Mouse (Mus musculus): ENCODE data around the gene Sfta2. TPM values are rescaled to one million over a fixed set of nuclear protein-coding genes. Genes with fewer than 3 reads are reported as not detected.
A peak's percentile ranks its signal among the peaks of the same experiment; 100 is the strongest.

Sfta2 gene
- polyA plus RNA-seq, 1 experiment from 2014 or later: 3.6 TPM

DNA sequence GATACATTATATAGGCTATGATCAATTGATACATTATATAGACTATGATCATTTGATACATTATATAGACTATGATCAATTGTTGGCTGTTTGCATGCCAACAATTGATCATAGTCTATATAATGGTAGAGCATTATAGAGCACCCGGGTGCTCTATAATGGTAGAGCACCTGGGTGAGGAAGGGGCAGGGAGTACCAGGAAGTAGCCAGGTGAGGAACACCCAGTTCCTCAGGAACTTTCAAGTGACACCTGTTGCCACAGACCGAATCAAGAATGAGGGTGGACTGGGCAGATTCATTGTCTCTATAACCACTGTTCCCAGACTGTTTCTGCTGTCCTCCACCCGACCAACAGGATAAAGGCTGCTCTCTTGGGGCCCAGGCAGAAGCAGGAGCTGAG, 34.2 kb upstream of the Sfta2 start, which contains the start of gene 2300002M23Rik:
Gene 2300002M23Rik (plus strand): TSS at position 301 of the 400 bp plus-strand sequence.
- Histone ChIP-seq H3K4me2 (ENCODE audit: low read length) (no peak within 1 kb of the TSS), H3K9me3 (ENCODE audit: control insufficient read depth, low read length) (no peaks in the 10 kb centered on the region), H3K9ac (ENCODE audit: low read length) (no peak within 1 kb of the TSS), H3K4me3 (ENCODE audit: low read depth, low read length) (no peak within 1 kb of the TSS), H3K27ac (ENCODE audit: low read depth) (no peak within 1 kb of the TSS), H3K36me3 (ENCODE audit: control insufficient read depth, insufficient read depth, low read length) (no peaks in the 10 kb centered on the region), H3K27me3 (replicated peaks; ENCODE audit: control insufficient read depth, insufficient read depth, low read length) (peaks cover 21% of the 10 kb centered on the region), H3K4me1 (replicated peaks; ENCODE audit: control insufficient read depth, insufficient read depth, low read length) (no peaks in the 10 kb centered on the region)
- ATAC-seq (replicated peaks; ENCODE audit: low FRiP score, low TSS enrichment, low read depth) (no peak), DNase-seq (ENCODE audit: low spot score) (no peak)
- 62% methylated on average over 3 of the region's 3 CpGs for WGBS

GRCm38 (mm10) chr17:35567767-35568166, 33.6 kb upstream of the Sfta2 start:
- 30% methylated on average over 9 of the region's 9 CpGs for WGBS
- no peak for DNase-seq (ENCODE audit: low spot score)
- H3K9me3 ChIP-seq (ENCODE audit: control insufficient read depth, low read length): no peaks in the 10 kb centered on the region
- ATAC-seq (replicated peaks; ENCODE audit: low FRiP score, low TSS enrichment, low read depth): no peak
- H3K27me3 ChIP-seq (replicated peaks; ENCODE audit: control insufficient read depth, insufficient read depth, low read length): peaks cover 21% of the 10 kb centered on the region
- H3K4me3 ChIP-seq (ENCODE audit: low read depth, low read length): no peak overlapping the region
- H3K27ac ChIP-seq (ENCODE audit: low read depth): no peak overlapping the region
- no peaks in the 10 kb centered on the region for H3K36me3 ChIP-seq (ENCODE audit: control insufficient read depth, insufficient read depth, low read length)
- no peak overlapping the region for H3K9ac ChIP-seq (ENCODE audit: low read length)
- H3K4me1 ChIP-seq (replicated peaks; ENCODE audit: control insufficient read depth, insufficient read depth, low read length): no peaks in the 10 kb centered on the region
- no peak overlapping the region for H3K4me2 ChIP-seq (ENCODE audit: low read length)

DNA sequence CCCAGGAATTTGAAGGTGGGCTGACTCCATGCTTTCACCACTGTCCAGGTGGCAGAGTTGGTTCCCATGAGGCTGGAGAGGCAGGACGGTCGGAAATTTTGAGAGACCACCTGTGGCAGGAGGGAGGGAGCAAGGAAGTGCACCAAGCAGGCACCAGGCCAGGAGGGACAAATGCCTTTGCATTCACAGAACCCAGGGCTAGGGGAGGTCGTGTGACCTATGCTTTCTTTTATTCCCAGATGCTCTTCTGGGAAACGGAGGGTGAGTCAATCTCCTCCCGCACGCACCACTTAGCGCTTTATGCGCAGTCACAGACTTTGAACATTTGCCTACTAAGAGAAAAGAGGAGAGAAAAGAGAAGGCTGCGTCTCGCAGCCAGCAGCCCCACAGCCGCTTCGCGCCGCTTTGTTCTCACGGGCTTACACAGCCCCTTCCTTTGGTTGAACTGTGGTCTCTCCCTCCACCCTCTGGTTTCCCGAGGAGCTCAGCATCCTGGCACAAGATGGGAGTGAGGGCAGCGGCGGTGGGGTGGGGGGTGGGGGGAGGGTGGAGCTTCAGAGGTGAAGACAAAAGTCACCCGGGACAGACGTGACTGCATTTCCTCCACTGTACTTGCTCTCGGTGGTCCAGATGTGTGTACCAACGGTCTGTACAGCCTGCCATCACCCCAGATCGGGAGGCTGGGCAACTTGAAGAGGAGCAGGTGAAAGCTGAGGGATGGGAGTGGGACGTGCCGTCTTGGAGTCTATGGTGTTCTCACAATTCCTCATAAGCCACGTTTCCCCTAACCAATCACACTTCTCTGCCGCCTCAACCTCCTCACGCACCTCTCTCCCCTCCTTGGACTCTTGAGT, 32.0 kb upstream of the Sfta2 start:
- H3K36me3 ChIP-seq (ENCODE audit: control insufficient read depth, insufficient read depth, low read length): no peaks in the 10 kb centered on the region
- peak overlapping the region; percentile 47 for H3K4me2 ChIP-seq (ENCODE audit: low read length)
- H3K4me3 ChIP-seq (ENCODE audit: low read depth, low read length): peak overlapping the region; percentile 22
- no peaks in the 10 kb centered on the region for H3K4me1 ChIP-seq (replicated peaks; ENCODE audit: control insufficient read depth, insufficient read depth, low read length)
- ATAC-seq (replicated peaks; ENCODE audit: low FRiP score, low TSS enrichment, low read depth) (no peak), DNase-seq (ENCODE audit: low spot score) (no peak)
- H3K27ac ChIP-seq (ENCODE audit: low read depth): no peak overlapping the region
- H3K27me3 ChIP-seq (replicated peaks; ENCODE audit: control insufficient read depth, insufficient read depth, low read length): peaks cover 21% of the 10 kb centered on the region
- peak overlapping the region; percentile 32; the same call in 1 of the 2 replicates for H3K9ac ChIP-seq (ENCODE audit: low read length)
- 7% methylated on average over 28 of the region's 28 CpGs for WGBS
- H3K9me3 ChIP-seq (ENCODE audit: control insufficient read depth, low read length): no peaks in the 10 kb centered on the region

DNA sequence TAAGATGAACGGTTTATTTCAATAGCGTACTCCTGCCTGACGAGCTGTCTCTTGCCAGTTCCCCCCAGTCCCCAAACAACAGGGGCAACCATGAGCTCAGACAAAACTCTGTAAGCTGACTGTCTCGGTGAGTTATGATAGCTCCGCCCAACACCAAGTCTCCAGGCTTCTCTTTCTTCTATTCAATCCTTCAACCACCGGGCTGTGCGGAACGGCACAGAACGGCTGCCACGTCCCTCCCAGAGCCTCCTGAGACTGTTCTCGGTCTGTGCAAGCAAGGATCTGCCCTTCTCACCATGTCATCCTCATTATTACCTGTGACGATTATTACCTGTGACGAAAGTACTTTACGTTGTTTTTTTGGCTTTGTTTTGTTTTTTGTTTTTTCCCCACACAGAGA, 30.5 kb upstream of the Sfta2 start:
- ATAC-seq (replicated peaks; ENCODE audit: low FRiP score, low TSS enrichment, low read depth): no peak
- 76% methylated on average over 14 of the region's 14 CpGs for WGBS
- peaks cover 21% of the 10 kb centered on the region for H3K27me3 ChIP-seq (replicated peaks; ENCODE audit: control insufficient read depth, insufficient read depth, low read length)
- no peak overlapping the region for H3K27ac ChIP-seq (ENCODE audit: low read depth)
- no peaks in the 10 kb centered on the region for H3K4me1 ChIP-seq (replicated peaks; ENCODE audit: control insufficient read depth, insufficient read depth, low read length)
- DNase-seq (ENCODE audit: low spot score): no peak
- no peak overlapping the region for H3K9ac ChIP-seq (ENCODE audit: low read length)
- no peak overlapping the region for H3K4me2 ChIP-seq (ENCODE audit: low read length)
- no peaks in the 10 kb centered on the region for H3K36me3 ChIP-seq (ENCODE audit: control insufficient read depth, insufficient read depth, low read length)
- no peak overlapping the region for H3K4me3 ChIP-seq (ENCODE audit: low read depth, low read length)
- no peaks in the 10 kb centered on the region for H3K9me3 ChIP-seq (ENCODE audit: control insufficient read depth, low read length)

- H3K4me3 ChIP-seq (ENCODE audit: low read depth, low read length): no peak overlapping the region
- peaks cover 21% of the 10 kb centered on the region for H3K27me3 ChIP-seq (replicated peaks; ENCODE audit: control insufficient read depth, insufficient read depth, low read length)
- ATAC-seq (replicated peaks; ENCODE audit: low FRiP score, low TSS enrichment, low read depth) (no peak), DNase-seq (ENCODE audit: low spot score) (no peak)
- H3K4me2 ChIP-seq (ENCODE audit: low read length): no peak overlapping the region
- no peak overlapping the region for H3K27ac ChIP-seq (ENCODE audit: low read depth)
- whole genome bisulfite sequencing: 92% methylated on average over 7 of the region's 7 CpGs
- no peaks in the 10 kb centered on the region for H3K4me1 ChIP-seq (replicated peaks; ENCODE audit: control insufficient read depth, insufficient read depth, low read length)
- H3K36me3 ChIP-seq (ENCODE audit: control insufficient read depth, insufficient read depth, low read length): no peaks in the 10 kb centered on the region
- H3K9me3 ChIP-seq (ENCODE audit: control insufficient read depth, low read length): no peaks in the 10 kb centered on the region
- H3K9ac ChIP-seq (ENCODE audit: low read length): no peak overlapping the region
These were observed 29.9 kb upstream of the Sfta2 start for GRCm38 (mm10) chr17:35571477-35571876.

- Histone ChIP-seq H3K9ac (ENCODE audit: low read length) (no peak overlapping the region), H3K4me1 (replicated peaks; ENCODE audit: control insufficient read depth, insufficient read depth, low read length) (no peaks in the 10 kb centered on the region), H3K27ac (ENCODE audit: low read depth) (no peak overlapping the region), H3K36me3 (ENCODE audit: control insufficient read depth, insufficient read depth, low read length) (no peaks in the 10 kb centered on the region), H3K4me2 (ENCODE audit: low read length) (no peak overlapping the region), H3K27me3 (replicated peaks; ENCODE audit: control insufficient read depth, insufficient read depth, low read length) (no peaks in the 10 kb centered on the region), H3K4me3 (ENCODE audit: low read depth, low read length) (no peak overlapping the region), H3K9me3 (ENCODE audit: control insufficient read depth, low read length) (no peaks in the 10 kb centered on the region)
- DNase-seq (ENCODE audit: low spot score) (peak; percentile 92), ATAC-seq (replicated peaks; ENCODE audit: low FRiP score, low TSS enrichment, low read depth) (no peak)
- 20% methylated on average over 6 of the region's 6 CpGs for WGBS
These were observed 23.1 kb upstream of the Sfta2 start for GRCm38 (mm10) chr17:35578211-35578610.

- Histone ChIP-seq H3K36me3 (ENCODE audit: control insufficient read depth, insufficient read depth, low read length) (no peaks in the 10 kb centered on the region), H3K27me3 (replicated peaks; ENCODE audit: control insufficient read depth, insufficient read depth, low read length) (no peaks in the 10 kb centered on the region), H3K9ac (ENCODE audit: low read length) (no peak overlapping the region), H3K4me3 (ENCODE audit: low read depth, low read length) (no peak overlapping the region), H3K4me1 (replicated peaks; ENCODE audit: control insufficient read depth, insufficient read depth, low read length) (no peaks in the 10 kb centered on the region), H3K4me2 (ENCODE audit: low read length) (no peak overlapping the region), H3K9me3 (ENCODE audit: control insufficient read depth, low read length) (no peaks in the 10 kb centered on the region; the same call in 1 of the 2 replicates), H3K27ac (ENCODE audit: low read depth) (no peak overlapping the region)
- DNase-seq (ENCODE audit: low spot score) (no peak), ATAC-seq (replicated peaks; ENCODE audit: low FRiP score, low TSS enrichment, low read depth) (no peak)
- WGBS: 100% methylated on average over 1 of the region's 1 CpGs
These were observed 18.4 kb upstream of the Sfta2 start for GRCm38 (mm10) chr17:35582900-35583299.

GRCm38 (mm10) chr17:35584330-35584937, 16.9 kb upstream of the Sfta2 start:
- WGBS: 16% methylated on average over 16 of the region's 16 CpGs
- peak; percentile 91 for DNase-seq (ENCODE audit: low spot score)
- no peak overlapping the region for H3K9ac ChIP-seq (ENCODE audit: low read length)
- peak; percentile 50 for ATAC-seq (replicated peaks; ENCODE audit: low FRiP score, low TSS enrichment, low read depth)
- no peak overlapping the region for H3K27ac ChIP-seq (ENCODE audit: low read depth)
- H3K4me1 ChIP-seq (replicated peaks; ENCODE audit: control insufficient read depth, insufficient read depth, low read length): no peaks in the 10 kb centered on the region
- H3K27me3 ChIP-seq (replicated peaks; ENCODE audit: control insufficient read depth, insufficient read depth, low read length): no peaks in the 10 kb centered on the region
- H3K4me3 ChIP-seq (ENCODE audit: low read depth, low read length): no peak overlapping the region
- H3K4me2 ChIP-seq (ENCODE audit: low read length): no peak overlapping the region
- no peaks in the 10 kb centered on the region; the same call in 1 of the 2 replicates for H3K9me3 ChIP-seq (ENCODE audit: control insufficient read depth, low read length)
- no peaks in the 10 kb centered on the region for H3K36me3 ChIP-seq (ENCODE audit: control insufficient read depth, insufficient read depth, low read length)
